Mouse (Mus musculus) C2C12 (cell line): Measurements from ENCODE around the gene Scfd2. TPM values are rescaled to one million over a fixed set of nuclear protein-coding genes. Genes with fewer than 3 reads are reported as not detected.

Source experiments
- H3K27me3 ChIP-seq: one replicate; pipeline ENCODE4 v1.6.1; 2011; ENCODE audit not compliant: control insufficient read depth, insufficient read depth, insufficient read length
- H3K36me3 ChIP-seq: one replicate; pipeline ENCODE4 v1.6.1; 2011; ENCODE audit not compliant: control insufficient read depth, insufficient read depth
- H3K4me3 ChIP-seq: one replicate; pipeline ENCODE4 v1.5.1; 2011; ENCODE audit warnings: mild to moderate bottlenecking, control low read depth; ENCODE audit not compliant: poor library complexity, insufficient read depth, severe bottlenecking
- H3K79me2 ChIP-seq: one replicate; pipeline ENCODE4 v1.6.1; 2011; ENCODE audit not compliant: control insufficient read depth, insufficient read depth
- H3K79me3 ChIP-seq: one replicate; pipeline ENCODE4 v1.6.1; 2011; ENCODE audit warnings: low read depth, control low read depth
- H3ac ChIP-seq: one replicate; pipeline ENCODE3; 2011; ENCODE audit warnings: low read depth; ENCODE audit not compliant: control insufficient read depth, insufficient read length
- CEBPB ChIP-seq: IDR thresholded peaks from one replicate; pipeline ENCODE4 v1.6.1; 2011; ENCODE audit warnings: low read depth, mild to moderate bottlenecking, control low read depth, moderate library complexity
- CTCF ChIP-seq: IDR thresholded peaks from one replicate; pipeline ENCODE4 v1.5.1; 2011; ENCODE audit not compliant: control insufficient read depth, insufficient read depth, insufficient read length
- FOSL1 ChIP-seq: IDR thresholded peaks from one replicate; pipeline ENCODE4 v1.8.0; 2011; ENCODE audit warnings: mild to moderate bottlenecking, low read length; ENCODE audit not compliant: poor library complexity, insufficient read depth, severe bottlenecking
- MAX ChIP-seq: IDR thresholded peaks from one replicate; pipeline ENCODE4 v1.6.1; 2011; ENCODE audit warnings: mild to moderate bottlenecking, control low read depth
- MYOD1 ChIP-seq: IDR thresholded peaks from one replicate; pipeline ENCODE4 v1.6.1; 2011; ENCODE audit warnings: low read depth; ENCODE audit not compliant: control insufficient read depth, insufficient read length
- MYOG ChIP-seq: IDR thresholded peaks from one replicate; pipeline ENCODE4 v1.6.1; 2011; ENCODE audit not compliant: control insufficient read depth, insufficient read length; ENCODE audit errors: extremely low read depth
- USF1 ChIP-seq: IDR thresholded peaks from one replicate; pipeline ENCODE4 v1.6.1; 2011; ENCODE audit warnings: low read depth, mild to moderate bottlenecking, control low read depth, moderate library complexity
- polyA plus RNA-seq: library from polyadenylated mRNA; unstranded; fragments of >200 nt; fragmentation: generic; extraction: Trizol; gene quantifications from one replicate; pipeline ENCODE4 v1.2.1, GENCODE M21; 2012; ENCODE audit warnings: missing spikeins

The Scfd2 gene
- polyA plus RNA-seq, 1 experiment = 5.8 TPM

GRCm38 (mm10) chr5:74158929-74159632 is 372.5 kb downstream of the Scfd2 start:
- Histone ChIP-seq H3K27me3 (no peaks in the 10 kb centered on the region), H3K4me3 (no peak overlapping the region), H3K79me2 (no peaks in the 10 kb centered on the region), H3ac (no peak overlapping the region), H3K79me3 (no peaks in the 10 kb centered on the region), H3K36me3 (no peaks in the 10 kb centered on the region)
- no peak for TF ChIP-seq USF1

GRCm38 (mm10) chr5:74155860-74156351 is 375.7 kb downstream of the Scfd2 start:
- no peak overlapping the region for H3ac ChIP-seq
- H3K79me3 ChIP-seq = no peaks in the 10 kb centered on the region
- no peaks in the 10 kb centered on the region for H3K36me3 ChIP-seq
- no peaks in the 10 kb centered on the region for H3K79me2 ChIP-seq
- no peaks in the 10 kb centered on the region for H3K27me3 ChIP-seq
- no peak for TF ChIP-seq MAX
- no peak for TF ChIP-seq CTCF
- TF ChIP-seq USF1 = no peak
- no peak for TF ChIP-seq CEBPB
- TF ChIP-seq FOSL1 = no peak
- no peak for TF ChIP-seq MYOG
- TF ChIP-seq MYOD1 = no peak
- no peak overlapping the region for H3K4me3 ChIP-seq

Other genes with a start within 250 kb of the Scfd2 start
- 37.9 TPM for gene Fip1l1, start 3.7 kb upstream of the Scfd2 start, polyA plus RNA-seq
- gene Lnx1, start 171.2 kb upstream of the Scfd2 start, polyA plus RNA-seq = 0.02 TPM